Mouse (Mus musculus) telencephalon, adult 2 months (tissue): Measurements from ENCODE around the gene Gucd1.
"Not testable (repeated sequence)": the region's sequence is repeated elsewhere in the genome, so short reads cannot be mapped to it uniquely, and the experiment has no call there.

ENCODE experiments used
- DNase-seq: peaks from one replicate; pipeline ENCODE4 v3.0.0-alpha.2; 2011; ENCODE audit warnings: low read depth, low spot score

Gene Gucd1

DNA sequence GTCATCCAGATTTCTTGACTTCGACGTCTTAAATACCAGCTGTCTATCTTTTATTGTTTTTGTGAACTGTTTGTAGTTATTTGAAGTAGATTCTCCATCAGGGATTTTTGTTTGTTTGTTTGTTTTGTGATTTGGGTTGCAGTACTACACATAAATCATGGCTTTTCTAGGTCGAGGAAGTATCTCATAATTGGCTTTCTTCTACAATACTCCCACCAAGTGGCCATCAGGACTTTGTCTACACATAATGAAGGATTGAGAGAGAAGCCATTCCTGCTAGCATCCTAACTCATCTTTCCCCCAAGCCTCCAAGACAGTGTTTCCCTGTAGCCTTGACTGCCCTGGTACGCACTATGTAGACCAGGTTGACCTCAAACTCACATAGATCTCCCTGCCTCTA, 126.9 kb downstream of the Gucd1 start:
- DNase-seq: no peak

DNA sequence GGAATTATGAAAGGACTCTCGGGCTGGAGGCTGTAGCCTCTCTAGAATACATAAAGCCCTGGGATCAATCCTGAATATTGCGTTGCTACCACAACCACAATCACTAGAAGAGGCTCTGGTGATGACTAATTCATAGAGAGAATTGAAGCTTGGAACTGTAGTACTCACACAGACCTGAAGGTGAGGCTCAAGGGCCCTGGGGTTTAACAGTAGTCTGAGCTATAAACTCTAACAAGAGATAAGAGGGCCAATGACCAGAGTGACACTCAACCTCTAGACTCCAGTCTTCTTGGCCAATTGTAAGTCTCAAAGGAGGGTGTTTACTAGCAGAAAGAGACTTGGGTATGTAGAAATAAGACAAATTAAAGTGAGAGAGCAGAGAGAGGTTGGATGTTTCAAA, 127.6 kb downstream of the Gucd1 start:
- DNase-seq: no peak

DNA sequence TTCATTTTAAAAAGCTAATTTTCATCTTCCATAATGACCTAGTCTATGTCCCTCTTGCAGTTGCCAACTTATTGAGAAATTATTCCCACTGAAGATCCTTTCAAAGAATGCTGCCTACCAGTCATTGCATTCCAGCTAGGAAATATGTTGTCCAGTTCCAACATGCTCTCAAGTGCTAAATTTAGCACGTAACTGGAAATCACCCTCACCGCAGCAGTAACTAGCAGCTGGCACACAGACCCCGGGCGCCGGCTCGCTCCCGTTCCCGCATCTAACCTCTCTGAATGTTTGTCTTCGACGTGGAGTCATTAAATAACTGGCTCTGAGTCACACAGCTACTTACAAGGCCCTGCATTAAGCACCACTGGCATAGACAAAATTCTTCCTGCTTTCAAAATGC, 139.1 kb downstream of the Gucd1 start:
- no peak for DNase-seq

DNA sequence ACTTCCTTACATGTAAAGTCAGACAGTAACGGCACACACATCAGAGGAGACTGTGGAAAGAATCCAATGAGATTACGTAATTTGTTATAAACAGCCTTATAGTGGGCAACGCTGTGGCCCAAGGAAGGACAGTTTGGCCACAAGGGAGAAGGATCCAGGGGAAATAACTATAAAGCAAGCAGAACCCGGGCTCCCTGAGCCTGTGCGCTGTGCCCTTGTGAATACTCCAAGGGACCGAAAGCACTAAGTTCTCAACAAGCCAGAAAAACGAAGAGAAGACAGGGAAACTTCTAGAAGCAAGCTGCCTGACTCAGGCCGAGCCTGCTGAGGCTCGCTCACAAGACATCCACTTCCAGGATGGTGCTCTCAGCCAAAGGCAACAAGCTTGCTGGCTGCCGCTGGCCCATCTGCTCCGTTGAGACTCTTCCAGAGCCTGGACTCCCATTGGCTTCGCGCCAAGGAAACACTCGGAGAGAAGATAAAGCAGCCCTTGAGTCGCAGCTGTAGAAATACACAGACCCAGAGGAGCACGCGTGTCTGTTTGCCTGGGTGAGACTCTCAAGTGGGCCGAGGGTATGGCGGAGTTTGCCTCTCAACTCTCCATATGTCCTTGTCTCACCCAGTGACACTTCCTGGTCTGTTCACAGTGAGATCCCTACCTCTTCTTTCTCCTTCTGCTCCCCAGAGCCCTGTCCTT, 144.0 kb downstream of the Gucd1 start:
- not testable (repeated sequence) for DNase-seq

DNA sequence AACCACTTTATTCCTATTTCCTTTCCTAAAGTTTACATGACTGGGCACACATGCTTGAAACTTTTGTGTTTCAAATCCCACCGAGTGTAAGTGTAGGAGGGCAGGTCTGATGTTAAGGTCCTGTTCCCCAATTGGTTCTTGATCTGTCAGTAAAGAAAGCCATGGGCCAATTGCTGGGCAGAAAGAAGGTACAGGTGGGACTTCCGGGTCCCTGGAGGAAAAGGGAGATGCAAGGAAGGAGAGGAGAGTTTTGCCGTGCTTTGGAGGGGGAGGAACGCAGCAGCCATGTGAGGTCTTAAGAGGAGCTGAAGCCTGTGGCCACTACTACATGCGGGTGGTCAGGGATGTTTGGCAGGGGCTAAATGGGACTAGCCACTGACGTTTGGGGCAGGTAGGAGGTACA, 152.5 kb downstream of the Gucd1 start:
- no peak for DNase-seq

DNA sequence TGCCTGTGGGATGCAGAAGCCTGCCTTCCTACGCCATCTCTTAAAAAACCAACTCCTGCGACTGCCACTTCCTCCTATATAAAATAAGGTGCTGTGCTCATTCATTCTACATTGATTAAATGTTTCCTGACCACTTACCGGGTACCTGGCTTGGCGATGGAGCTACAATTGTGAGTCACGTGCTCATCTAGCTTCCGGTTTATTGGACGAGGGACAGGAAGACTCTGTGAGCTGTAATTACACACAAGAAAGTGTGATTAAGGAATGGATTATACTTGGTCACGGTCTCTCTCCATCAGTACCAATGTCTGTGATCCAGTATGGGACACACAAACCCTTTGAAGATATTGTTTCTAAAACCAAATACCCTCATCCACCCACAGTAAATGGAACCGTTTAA, 153.0 kb downstream of the Gucd1 start:
- no peak for DNase-seq

DNA sequence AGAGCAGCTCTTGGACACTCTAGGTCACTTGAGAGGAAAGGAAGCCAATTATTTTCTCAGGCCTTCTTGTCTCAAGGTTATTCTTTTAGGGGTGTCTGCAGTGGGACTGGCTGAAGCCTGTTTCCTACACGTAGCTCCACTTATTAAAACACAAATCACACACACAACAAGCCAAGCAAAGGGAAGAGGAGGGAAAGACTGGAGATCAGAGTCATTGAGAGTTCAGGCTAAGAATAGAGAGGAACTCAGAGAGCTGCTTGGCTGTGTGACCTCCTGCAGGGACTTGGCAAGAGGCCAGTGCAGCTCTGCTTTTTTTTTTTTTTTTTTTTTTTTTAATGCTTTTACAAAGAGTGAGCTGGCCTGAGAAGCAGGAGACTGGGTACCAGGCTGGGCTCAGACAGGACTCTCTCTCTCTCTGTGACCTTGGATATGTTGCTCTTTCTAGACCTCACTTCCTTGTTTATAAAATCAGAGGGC, 153.5 kb downstream of the Gucd1 start:
- DNase-seq: not testable (repeated sequence)

DNA sequence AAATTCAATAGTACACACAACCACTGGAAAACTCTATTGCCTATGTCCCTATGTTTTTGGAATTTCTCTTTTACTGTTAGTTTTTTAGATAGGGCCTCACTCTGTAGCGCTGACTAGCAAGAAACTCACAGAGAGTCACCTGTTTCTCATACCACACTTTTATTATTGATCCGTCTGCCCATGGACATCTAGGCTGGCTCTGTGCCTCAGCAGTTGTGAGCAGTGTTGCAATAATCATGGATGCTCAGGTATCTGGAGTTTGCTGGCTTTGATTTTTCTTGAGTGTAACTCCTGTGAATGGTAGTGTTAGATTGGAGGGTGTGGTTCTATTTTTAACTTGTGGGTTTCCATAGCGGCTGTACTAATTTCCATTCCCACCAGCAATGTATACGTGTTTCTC, 162.4 kb downstream of the Gucd1 start:
- no peak for DNase-seq

DNA sequence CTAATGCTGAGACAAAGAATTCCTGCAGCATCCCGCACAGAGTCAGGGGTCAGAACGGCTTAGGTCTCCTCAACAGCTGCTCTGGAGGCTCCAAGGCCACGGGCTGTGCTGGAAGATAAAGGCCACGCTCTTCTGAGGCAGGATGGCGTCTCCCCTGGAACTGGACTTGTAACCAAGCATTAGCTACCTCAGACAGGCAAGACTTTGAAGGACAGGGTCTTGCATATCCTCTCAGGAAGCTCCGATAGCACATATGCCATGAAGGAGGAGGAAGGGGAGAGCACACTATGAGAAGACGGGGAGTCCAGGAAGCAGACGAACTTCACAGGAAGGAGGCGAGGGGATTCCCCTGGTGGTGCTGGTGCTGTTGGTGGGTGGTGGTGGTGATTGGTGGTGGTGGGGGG, 163.9 kb downstream of the Gucd1 start:
- DNase-seq: not testable (repeated sequence)

DNA sequence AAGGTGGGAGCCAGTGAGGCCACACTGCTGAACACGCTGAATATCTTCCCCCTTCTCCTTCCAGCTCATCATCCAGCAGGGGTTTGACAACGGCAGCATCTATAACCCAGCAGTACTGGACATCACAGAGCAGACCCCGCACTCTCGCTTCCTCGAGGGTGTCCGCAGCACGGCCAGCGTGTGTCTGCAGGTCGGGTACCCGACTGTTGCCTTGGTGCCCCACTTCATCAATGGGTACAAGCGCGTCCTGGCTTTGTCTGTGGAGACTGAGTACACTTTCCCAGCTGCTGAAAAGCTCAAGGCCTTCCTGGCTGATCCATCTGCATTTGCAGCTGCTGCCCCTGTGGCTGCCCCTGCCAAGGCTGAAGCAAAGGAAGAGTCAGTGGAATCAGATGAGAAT, 165.2 kb downstream of the Gucd1 start:
- no peak for DNase-seq

DNA sequence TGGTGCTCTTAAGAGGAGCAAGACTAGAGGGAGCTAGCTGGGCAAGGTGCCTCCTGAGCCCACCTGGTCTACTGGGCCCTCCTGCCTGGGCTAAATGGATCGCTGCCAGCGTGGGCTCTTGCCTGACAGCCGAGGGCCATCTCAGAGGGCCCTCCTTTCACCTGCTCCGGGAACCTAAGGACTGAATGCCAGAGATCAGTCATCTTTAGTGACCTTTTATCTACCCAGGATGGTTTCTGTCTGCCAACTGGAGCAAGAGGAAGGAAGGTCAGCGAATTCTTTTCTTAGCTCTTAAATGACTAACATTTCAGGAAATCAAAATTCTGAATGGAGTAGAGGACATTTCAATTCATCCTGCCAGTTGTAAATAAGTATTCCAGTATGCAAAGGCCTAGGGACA, 167.2 kb downstream of the Gucd1 start:
- DNase-seq: no peak

DNA sequence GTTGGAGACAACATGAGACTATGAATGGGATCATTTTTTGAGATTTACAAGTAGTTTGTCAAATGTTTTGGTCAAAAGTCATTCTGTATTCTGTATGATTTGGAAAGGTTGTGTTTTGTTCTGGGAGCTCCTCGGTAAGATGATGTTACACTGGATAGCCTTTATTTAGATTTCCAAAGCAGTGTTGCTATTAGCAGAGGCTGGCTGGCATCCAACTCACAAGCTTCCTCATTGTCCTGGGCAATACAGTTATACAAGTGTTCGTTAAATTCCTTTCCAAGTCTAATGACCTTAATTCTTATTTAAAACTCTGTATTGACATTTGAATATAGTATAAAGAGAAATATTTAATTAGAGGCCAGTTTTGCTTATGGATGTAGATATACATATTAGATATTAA, 172.5 kb downstream of the Gucd1 start:
- no peak for DNase-seq

DNA sequence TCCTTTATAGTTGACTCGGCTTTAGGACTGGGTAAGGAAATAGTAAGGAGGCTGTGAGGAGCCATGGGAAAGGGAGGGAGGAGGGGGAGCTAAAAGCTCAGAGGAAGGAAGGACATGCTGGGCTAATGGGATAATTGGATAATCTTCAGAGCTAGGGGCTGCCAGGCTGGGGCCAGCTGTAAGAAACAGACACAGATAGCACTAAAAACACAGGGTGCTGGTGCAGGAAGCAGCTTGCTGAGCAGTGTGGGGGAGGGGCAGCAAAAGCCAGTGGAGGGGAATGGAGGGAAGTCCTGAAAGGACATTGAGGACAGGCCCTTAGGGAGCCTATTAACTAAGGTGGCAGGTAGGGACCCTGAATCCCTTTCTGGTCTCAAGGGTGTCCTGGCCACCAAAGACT, 173.2 kb downstream of the Gucd1 start:
- DNase-seq: not testable (repeated sequence)

DNA sequence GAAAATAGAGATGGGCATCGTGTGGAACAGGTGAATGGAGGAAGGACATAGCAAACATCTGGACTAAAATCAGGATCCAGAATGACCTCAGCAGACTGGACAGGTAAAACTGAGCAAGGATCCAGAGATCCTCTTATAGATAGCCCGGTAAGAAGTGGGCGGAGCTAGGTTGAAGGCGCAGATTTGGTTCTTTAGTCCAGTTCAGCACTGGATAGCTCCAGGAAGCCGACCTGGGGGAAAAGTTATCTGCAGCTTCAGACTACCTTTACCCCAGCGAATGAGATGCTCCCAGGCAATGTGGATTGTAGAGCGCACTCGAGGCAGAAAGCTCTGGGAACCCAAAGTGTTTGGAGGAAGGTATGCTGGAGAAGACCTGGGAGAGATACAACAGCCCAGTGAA, 175.8 kb downstream of the Gucd1 start:
- no peak for DNase-seq

DNA sequence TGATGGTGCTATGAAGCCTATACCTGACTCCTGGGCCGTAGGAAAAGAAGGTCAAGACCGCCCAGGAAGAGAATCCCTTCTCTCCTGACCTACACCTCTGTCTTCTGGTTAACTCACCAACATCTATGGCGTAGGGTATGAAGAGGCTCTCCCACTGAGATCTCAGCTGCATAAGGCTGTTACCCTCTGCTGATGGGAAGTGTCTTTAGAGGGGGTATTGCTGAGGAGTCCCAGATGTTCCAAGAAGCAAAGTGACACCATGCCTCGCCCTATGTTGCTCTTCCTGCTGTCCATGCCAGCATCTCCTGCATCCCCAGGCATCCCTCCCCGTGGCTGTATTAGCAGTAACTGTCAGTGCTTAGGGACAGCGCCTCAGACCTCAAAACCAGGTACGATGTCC, 178.4 kb downstream of the Gucd1 start:
- DNase-seq: no peak

DNA sequence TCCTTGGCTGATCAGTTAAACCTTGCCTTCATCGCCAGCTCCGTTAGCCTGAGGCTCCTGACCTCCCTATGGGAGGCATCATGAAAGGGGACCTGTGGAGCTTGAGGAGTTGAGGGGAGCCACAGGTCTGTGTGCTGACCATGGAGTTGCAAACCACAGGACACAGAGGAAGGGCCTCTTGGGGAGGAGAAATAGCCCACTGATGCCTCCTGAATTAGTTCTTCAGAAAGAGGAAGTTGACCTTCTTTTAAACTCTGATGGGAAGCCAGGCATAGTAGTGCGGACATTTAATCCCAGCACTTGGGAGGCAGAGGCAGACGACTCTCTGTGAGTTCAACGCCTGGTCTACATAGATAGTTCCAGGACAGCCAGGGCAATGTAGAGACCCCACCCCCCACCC, 178.9 kb downstream of the Gucd1 start:
- no peak for DNase-seq

DNA sequence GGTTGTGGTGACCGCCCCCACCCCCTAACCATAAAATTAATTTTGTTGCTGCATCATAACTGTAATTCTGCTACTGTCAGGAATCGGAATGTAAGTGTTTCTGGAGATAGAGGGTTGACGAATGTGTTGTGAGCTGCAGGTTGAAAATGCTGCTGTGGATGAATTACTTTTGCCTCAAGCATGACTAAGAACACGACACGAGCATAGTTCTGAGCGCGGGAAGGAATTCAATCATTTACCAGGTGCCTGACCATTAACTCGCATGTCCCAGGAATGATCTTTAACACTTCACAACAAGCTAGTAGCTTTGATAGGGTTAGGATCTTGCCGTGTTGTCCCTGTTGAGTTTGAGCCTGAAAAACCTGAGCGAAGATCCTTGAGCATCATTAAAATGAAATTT, 180.5 kb downstream of the Gucd1 start:
- no peak for DNase-seq

DNA sequence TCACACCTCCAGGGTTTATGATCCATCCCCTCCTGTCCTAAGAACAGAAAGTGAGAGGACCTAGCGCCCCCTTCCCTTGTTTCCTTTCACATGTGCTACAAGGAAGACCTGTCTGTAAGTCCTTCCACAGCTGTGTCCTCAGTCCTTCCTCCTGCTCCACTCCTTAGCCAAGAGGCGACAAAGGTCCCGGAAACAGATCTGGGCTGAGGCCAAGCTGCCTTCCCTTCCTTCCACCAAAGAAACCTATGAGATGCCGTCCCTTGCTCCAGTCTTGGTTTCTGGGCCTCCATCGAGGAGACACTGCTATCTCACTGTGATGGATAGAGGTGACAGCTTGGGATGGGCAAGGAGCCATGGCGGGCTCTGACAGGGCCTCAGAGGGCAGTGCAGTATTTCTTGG, 182.7 kb downstream of the Gucd1 start:
- DNase-seq: no peak

DNA sequence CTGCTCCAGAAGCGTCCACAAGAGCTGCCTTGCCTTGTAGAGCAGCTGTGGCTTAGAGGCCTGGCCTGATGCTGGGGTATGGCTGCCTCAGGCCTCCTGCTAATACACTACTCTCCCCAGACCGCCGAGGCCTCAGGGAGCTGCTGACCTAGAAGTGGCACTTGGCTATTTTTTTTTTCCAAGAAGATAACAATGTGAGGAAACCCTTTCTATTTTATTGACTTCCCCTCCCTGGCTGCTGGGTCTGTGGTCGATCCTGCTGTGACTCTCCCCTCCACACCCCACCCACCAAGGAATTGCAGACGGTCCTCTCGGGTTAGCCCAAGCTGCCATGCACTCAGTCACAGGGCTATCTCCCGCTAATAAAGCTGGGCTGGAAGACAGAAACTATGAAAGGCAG, 183.6 kb downstream of the Gucd1 start:
- DNase-seq: no peak

DNA sequence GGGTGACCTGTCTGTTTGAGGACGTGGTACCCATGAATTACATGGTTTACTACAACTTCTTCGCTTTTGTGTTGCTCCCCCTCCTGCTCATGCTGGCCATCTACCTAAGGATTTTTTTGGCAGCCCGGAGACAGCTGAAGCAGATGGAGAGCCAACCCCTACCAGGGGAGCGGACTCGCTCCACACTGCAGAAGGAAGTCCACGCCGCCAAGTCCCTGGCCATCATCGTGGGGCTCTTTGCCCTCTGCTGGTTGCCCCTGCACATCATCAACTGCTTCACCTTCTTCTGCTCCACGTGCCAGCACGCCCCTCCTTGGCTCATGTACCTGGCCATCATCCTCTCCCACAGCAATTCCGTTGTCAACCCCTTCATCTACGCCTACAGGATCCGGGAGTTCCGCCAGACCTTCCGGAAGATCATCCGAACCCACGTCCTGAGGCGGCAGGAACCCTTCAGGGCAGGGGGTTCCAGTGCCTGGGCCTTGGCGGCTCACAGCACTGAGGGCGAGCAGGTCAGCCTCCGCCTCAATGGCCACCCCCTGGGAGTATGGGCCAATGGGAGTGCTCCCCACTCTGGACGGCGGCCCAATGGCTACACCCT, 184.5 kb downstream of the Gucd1 start:
- DNase-seq: no peak

DNA sequence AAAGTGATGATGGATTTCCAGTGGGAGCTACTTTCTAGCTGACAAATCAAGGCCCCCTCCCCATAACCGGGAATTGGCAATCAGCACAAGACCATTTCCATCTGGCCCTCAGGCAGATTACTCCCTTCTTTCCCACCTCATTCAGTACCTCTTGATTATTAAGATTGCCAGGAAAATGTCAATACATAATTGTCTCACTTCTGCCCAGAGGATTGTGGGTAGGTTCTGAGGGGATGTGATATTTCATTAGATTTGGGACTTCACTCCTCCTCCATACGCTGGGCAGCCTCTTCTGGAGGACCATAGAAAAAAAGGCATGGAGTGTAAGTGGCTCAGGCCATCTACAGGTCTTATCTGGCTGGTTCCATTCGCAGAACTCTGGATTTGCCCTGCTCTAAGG, 185.5 kb downstream of the Gucd1 start:
- no peak for DNase-seq

DNA sequence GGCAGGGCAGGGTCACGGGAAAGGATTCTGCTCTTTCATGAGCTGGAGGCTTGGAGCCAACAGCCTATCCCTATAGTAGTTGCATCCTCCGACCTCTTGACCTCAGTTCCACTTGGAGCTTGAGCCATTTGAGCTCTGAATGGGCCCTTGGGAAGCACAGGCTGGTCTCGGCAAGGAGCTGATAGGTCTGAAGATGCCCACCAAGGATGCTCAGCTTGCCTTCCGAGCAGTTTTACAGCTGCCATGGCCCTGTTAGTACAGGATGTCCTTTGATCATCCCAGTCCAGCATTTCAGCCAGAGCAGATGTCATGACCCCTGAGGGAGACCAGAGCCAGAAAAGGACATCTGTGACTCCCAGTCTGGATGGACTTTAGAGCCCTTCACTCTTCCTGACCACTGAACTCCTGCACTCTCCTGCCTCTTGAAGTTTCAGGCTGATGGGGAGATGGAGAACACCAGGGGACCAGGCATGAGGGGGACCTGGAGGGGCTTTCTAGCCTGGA, 189.5 kb downstream of the Gucd1 start:
- no peak for DNase-seq

DNA sequence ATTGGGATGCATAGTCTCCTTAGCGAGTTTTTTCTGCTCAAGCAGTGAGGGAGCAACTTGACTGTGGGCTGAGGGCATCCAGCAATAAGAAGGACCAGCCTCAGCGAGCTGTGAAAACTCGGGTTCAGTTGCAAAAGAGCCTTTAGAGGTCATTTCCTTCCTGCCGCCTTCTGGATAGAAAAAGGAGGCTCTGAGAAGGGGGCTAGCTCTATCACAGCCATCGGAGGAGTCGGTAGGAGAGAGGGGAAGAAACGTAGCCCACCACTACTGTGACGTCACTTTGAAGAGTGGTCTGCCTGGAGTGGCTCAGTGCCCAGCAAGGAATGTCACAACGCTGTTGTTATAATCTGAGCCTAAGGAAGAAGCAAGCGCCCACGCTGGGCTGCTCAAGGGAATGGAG, 190.7 kb downstream of the Gucd1 start:
- no peak for DNase-seq

DNA sequence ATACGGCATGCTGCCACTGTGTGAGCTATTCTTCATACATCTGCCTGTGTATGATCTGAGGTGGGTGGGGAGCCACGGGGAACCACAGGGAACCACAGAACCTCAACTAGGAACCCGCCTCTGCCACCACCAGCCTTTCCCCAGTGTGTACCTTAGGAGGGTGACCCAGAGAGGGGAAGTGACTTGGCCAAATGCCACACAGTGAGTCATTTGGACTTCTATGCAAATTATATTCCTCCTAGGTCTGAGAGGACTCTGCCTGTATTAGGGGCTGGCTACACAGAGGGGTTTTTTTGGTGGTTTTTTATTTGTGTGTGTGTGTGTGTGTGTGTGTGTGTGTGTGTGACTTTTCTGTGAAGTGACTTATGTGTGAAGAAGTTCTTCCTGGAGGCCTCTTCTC, 191.2 kb downstream of the Gucd1 start:
- DNase-seq: no peak
